Mouse (Mus musculus) right cerebral cortex, postnatal 36 days (tissue): ENCODE data around the gene Enam.
"Not testable (repeated sequence)": the region's sequence is repeated elsewhere in the genome, so short reads cannot be mapped to it uniquely, and the experiment has no call there.

Source experiments
- DNase-seq, 2 experiments: peaks; one replicate each; pipeline ENCODE4 v3.0.0; 2022; ENCODE audit warnings: low spot score in 2 of 2, mixed read lengths in 1 of 2

Gene Enam

DNA sequence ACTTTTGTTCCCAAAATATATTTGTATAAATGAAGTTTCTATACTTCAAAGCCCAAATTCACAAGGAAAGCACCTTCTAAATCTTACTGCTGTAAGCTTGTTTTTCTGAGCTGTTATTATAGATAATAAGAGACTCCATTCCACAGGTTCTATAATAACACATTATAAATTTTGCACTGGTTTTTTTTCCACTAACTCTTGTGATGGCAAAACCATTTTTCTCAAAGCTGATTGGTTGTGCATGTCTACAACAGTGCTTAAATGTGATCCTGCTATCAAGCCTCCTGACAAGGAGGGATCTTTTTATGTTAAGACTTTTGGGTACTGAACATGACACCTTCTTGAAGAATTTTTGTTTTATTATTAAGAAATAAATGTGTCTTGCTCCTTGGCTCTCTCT, at the start of gene Enam:
Gene Enam (plus strand): TSS at position 301 of the 400 bp plus-strand sequence.
- no peak for DNase-seq

GRCm38 (mm10) chr5:88455691-88456090, 32.1 kb upstream of the Enam start, which contains the start of gene Ambn:
Gene Ambn, plus strand, starts transcription at chr5:88455991.
- DNase-seq, result no peak

- no peak for DNase-seq
Measured at GRCm38 (mm10) chr5:88467471-88467870, 20.3 kb upstream of the Enam start.

DNA sequence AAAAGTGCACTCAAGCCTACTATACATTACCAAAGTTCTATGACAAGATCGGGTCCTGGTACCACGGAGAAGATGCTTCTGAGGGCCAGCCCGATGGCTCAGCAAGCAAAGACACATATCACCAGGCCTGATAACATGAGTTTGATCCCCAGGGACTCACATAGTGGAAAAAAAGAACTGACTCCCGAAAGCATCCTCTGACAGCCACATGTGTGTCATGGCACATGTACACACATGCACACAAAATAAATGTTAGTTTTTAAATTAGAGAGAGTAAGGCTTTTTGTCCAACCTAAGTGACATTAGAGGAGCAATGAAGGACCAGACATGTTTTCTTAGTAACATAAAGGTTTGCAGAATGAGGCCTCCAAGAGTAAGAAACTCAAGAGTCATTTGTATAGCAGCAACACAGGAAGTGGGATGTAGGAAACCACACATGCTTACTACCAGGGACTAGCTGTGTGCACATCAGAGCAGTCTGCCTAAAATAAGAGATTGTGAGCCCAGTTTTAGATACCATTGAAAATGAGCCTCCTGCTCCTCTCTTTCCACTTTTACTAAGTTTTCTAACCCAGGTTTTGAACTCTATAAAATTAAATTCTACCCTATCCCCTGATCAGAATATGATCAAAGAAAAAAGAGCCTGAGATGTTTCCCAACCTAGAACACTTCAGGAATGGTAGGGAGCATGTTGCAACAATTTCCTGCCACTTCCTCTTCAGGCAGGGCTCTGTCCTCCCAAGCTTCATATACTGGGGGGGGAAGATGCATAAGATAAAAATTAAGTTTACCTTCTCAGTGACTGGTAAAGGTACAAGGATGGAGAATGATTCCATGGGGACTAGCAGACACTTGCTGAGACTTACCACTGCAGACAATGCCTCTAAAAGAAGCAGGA, 18.7 kb upstream of the Enam start:
- no peak for DNase-seq

- DNase-seq, result no peak
Measured at GRCm38 (mm10) chr5:88489004-88489403, 1.2 kb downstream of the Enam start.

DNA sequence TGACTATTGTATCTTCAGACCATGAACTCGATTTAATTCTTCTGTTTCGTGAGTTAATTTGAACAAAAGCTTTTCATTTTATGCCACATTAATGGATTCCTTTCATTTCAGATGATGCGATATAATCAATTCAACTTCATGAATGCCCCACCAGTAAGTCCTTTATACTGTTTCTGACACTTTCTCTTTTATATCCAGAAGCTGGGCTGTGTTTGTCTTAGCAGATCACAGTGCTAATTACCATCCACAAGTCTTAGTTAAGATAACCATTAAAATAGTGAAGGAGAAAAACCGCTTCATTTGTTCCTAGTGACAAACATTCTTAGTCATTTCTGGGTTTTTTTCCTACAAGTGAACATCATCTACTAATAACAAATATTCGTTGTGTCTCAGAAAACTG, 3.3 kb downstream of the Enam start:
- DNase-seq, result no peak

DNA sequence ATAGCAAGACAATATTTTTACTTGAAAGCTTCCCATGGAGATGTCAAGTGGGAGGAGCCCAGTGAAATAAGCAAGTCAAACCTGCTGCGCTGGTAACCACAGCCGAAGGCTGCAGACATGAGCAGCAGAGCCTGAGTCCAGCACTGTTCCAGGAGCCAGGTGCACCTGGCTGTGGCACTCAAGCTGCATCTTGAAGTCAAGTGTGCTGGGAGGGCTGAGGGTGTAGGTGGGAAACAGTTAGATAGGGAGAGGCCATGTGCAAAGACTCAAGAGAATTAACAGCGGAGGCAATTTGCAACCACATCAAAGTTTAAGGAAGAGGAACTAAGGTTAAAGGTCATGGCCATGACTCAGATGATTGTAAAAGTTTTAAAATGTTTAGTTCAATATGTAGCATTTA, 12.0 kb downstream of the Enam start:
- DNase-seq, result no peak

DNA sequence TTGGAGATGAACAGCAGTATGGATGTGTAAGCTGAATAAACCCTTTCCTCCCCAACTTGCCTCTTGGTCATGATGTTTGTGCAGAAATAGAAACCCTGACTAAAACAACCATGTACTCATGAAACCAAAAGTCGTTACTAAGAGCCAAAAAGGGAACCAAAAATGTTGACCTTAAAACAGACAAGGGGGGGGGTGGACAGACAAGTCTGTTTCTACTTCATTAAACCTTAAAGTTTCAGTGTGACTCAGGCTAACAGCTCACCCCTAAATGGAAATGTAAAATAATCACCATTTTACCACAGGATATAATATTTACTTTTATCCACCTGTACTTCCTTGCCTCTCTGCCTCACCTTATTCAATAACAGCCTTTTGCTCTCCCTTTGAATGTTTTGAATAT, 20.8 kb downstream of the Enam start:
- DNase-seq, result no peak

DNA sequence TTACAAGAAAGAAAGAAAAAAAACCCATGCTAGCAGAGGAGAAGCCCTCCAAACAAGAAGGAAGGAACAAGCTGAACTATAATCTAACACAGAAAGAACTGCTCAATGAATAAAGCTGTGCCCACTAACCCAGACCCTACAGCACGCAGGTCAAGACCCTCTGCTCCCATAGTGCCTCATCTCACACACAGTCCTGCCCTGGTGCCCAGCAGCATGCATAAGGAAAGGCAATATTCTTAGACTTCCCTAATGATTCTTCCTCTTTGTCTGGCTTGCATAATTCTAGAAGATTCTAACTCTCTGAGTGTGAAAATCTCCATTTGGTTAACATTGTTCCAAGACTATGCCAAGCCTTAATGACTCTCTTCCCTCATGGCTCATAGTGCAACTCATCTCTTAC, 21.2 kb downstream of the Enam start:
- no peak for DNase-seq

DNA sequence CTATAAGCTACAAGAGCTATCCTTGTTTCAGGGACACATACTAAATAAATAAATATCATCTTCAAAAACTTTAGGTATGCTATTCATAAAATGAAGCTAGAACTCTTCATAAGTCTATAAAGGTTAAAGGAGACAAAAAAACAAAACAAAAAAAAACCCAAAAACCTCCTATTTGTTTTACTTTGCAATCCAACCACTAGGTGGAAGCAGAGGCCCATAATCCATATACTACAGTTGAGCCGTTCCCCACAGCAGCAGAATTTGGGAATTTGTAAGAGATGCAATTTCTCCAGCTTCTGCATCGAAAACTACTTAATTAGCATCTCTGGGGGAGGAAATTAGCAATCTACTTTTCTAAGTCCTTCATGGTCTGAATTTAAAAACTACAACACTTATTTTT, 31.5 kb downstream of the Enam start:
- no peak for DNase-seq

- DNase-seq, result no peak
Measured at GRCm38 (mm10) chr5:88527657-88528056, 39.9 kb downstream of the Enam start, which contains the start of gene Jchain. Gene Jchain, minus strand, starts transcription at chr5:88527891.

GRCm38 (mm10) chr5:88530908-88531307, 43.1 kb downstream of the Enam start:
- DNase-seq, result no peak

- DNase-seq, result no peak
Measured at GRCm38 (mm10) chr5:88534697-88535096, 46.9 kb downstream of the Enam start.

GRCm38 (mm10) chr5:88540845-88541244, 53.1 kb downstream of the Enam start:
- DNase-seq, result no peak

GRCm38 (mm10) chr5:88542651-88543282, 55.0 kb downstream of the Enam start:
- DNase-seq, result no peak

DNA sequence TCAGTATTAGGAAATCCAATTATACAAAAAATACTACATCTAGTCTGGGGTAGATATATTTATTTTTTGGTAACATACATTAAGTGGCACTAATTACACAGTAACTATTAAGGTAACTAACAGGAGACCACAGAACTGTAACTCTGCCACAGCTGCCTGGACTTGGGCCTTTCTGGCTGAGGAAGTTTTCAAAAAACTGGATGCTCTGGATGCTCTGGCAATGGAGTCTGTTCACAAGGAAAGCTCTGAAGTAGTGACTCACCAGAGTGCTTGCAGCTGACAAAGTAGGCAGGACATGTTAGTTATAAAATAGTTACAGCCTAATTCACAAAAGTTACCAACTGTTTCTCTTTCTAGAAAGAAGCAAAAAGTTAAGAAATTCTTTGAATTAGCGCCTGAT, 56.6 kb downstream of the Enam start:
- DNase-seq, result not testable (repeated sequence)

DNA sequence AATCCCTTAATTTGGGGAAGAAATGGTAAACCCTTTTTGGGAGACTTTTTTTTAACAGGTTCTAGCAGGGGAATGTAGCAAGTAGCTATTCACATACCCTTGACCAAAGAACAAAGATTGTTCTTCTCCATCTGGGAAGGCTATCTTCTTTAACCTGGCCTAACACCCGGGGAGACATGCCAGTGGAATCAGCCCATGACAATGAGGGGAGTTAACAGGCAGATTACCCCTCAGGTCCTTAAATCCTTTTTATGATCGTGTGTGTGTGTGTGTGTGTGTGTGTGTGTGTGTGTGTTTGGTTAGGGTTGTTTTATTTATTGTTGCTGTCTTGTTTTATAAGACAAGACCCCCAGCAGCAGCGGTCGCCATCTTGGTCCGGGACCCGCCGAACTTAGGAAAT, 57.8 kb downstream of the Enam start:
- DNase-seq, result no peak

DNA sequence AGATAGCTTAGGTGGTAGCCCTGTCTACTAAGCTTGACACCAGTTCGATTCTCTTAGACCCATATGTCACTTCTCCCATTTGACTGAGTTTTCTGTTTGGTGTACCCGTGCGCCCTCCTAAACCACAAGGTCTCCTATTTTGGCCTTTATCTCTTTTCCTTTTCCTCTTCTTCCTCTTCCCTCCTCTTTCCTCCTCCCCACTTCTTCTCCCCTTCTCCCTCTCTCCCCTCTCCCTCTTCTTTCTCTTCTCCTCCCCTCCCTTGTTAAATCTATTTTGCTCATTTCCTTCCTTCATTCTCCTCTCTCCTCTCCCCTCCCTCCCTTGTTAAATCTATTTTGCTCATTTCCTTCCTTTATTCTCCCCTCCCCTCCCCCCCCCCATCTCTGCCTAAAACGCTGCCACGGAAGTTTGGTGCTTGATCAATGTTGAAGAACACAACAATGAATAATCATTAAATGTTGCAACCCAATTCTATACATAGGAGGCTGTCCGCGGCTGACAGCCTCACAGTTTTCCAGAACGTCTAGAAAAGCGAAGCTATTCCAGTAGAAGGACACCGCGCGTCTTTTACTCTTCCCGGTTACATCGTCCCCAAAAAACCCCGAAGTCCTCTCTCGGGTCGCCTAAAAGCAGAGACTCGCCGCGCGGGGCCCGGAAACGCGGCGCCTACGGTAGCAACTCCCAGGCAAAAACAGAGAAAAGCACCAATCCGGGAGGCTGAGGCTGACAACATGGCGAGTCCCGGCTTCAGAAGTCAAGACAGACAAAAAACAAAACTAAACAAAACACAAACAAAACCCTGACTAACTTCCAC, 65.7 kb downstream of the Enam start:
- DNase-seq, result no peak

GRCm38 (mm10) chr5:88554086-88554886, 66.5 kb downstream of the Enam start, which contains the start of gene Utp3:
Gene Utp3, plus strand, starts transcription at chr5:88554462.
- peak; percentile 91 to 94 for DNase-seq
